Mouse (Mus musculus) ES-Bruce4 (cell line): Measurements from ENCODE around the gene Tnfaip8l1. TPM values are rescaled to one million over a fixed set of nuclear protein-coding genes. Genes with fewer than 3 reads are reported as not detected.

Source experiments
- H3K27ac ChIP-seq: 2 replicates; pipeline ENCODE4 v1.5.1; 2012; ENCODE audit warnings: low read length, inconsistent platforms; ENCODE audit not compliant: insufficient read depth
- H3K27me3 ChIP-seq: 2 replicates; pipeline ENCODE4 v1.6.1; 2012; ENCODE audit warnings: mild to moderate bottlenecking, low read length, inconsistent platforms; ENCODE audit not compliant: control insufficient read depth, poor library complexity, insufficient read depth, severe bottlenecking
- H3K36me3 ChIP-seq: 2 replicates; pipeline ENCODE4 v1.6.1; 2012; ENCODE audit warnings: inconsistent platforms, mild to moderate bottlenecking, low read length, moderate library complexity; ENCODE audit not compliant: control insufficient read depth, poor library complexity, insufficient read depth, severe bottlenecking
- H3K4me1 ChIP-seq: one replicate; pipeline ENCODE4 v1.8.1; 2011; ENCODE audit warnings: low read length; ENCODE audit not compliant: control insufficient read depth, insufficient read depth
- H3K4me3 ChIP-seq: 2 replicates; pipeline ENCODE4 v1.5.1; 2011; ENCODE audit warnings: low read depth, mild to moderate bottlenecking, low read length
- H3K9ac ChIP-seq: 2 replicates; pipeline ENCODE4 v1.6.1; 2012; ENCODE audit warnings: low read depth, mild to moderate bottlenecking, inconsistent platforms; ENCODE audit not compliant: poor library complexity, severe bottlenecking
- H3K9me3 ChIP-seq: replicated peaks from 2 replicates; pipeline ENCODE4 v1.6.1; 2012; ENCODE audit warnings: mild to moderate bottlenecking, low read length, inconsistent platforms; ENCODE audit not compliant: control insufficient read depth, poor library complexity, insufficient read depth, severe bottlenecking
- CTCF ChIP-seq: IDR thresholded peaks from one replicate; pipeline ENCODE4 v1.8.1; 2011; ENCODE audit warnings: low read depth, low read length
- EP300 ChIP-seq: IDR thresholded peaks from 2 replicates; pipeline ENCODE4 v1.6.1; 2011; ENCODE audit warnings: low read depth, low read length; ENCODE audit not compliant: insufficient read depth
- POLR2A ChIP-seq: IDR thresholded peaks from one replicate; pipeline ENCODE4 v1.8.1; 2011; ENCODE audit warnings: low read length; ENCODE audit not compliant: insufficient read depth
- polyA plus RNA-seq: library from polyadenylated mRNA; stranded (reverse); fragments of >200 nt; gene quantifications from 2 replicates; pipeline ENCODE4 v1.2.4, GENCODE M21; 2011; ENCODE audit warnings: low read depth; ENCODE audit not compliant: missing spikeins, insufficient read depth, insufficient read length

The Tnfaip8l1 gene
- polyA plus RNA-seq, 1 experiment: 2.5 TPM

DNA sequence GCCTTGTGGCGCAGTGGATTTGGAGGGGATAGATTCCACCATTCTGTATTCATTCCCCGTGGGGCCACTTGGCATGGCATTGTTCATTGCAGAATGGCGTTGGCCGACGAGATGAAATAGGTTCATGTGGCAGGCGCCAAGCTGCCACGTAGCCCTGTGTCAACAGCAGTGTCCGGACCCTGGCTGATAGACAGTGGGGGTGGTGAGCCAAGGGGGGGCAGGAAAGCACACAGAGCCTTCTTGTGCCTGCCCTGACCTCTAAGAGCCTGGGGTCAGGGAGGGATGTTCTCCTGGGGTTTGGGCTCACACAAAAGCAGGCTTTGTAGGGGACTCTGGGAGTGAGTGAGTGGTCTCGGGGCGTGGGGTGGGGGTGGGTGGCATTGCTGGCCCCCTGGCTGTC, 8.4 kb downstream of the Tnfaip8l1 start:
- H3K9ac ChIP-seq: no peak overlapping the region
- H3K36me3 ChIP-seq: no peaks in the 10 kb centered on the region
- H3K27ac ChIP-seq: no peak overlapping the region
- TF ChIP-seq POLR2A: no peak
- TF ChIP-seq CTCF: no peak
- TF ChIP-seq EP300: no peak
- H3K4me3 ChIP-seq: no peak overlapping the region
- H3K4me1 ChIP-seq: no peaks in the 10 kb centered on the region
- H3K9me3 ChIP-seq: no peaks in the 10 kb centered on the region
- no peaks in the 10 kb centered on the region for H3K27me3 ChIP-seq

DNA sequence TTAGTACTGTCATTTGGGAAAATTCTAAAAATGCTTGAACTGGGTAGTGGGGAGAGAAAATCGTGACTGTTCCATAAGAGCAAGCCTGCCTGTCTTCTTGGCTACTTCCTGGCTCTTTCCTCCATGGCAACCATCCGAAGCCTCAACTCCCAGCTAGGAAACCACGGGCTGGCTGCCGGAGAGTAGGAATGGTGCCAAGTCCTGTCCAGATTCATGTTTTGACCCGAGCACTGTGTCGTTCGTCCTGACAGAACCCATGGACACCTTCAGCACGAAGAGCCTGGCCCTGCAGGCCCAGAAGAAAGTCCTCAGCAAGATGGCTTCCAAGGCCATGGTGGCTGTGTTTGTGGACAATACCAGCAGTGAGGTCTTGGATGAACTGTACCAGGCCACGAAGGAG, 9.2 kb downstream of the Tnfaip8l1 start:
- Histone ChIP-seq H3K9me3 (no peaks in the 10 kb centered on the region), H3K4me1 (no peaks in the 10 kb centered on the region), H3K36me3 (peaks cover under 1% of the 10 kb centered on the region; the same call in 1 of the 2 replicates), H3K4me3 (no peak overlapping the region), H3K9ac (no peak overlapping the region), H3K27ac (no peak overlapping the region), H3K27me3 (no peaks in the 10 kb centered on the region)
- TF ChIP-seq EP300: no peak
- TF ChIP-seq POLR2A: no peak
- no peak for TF ChIP-seq CTCF

DNA sequence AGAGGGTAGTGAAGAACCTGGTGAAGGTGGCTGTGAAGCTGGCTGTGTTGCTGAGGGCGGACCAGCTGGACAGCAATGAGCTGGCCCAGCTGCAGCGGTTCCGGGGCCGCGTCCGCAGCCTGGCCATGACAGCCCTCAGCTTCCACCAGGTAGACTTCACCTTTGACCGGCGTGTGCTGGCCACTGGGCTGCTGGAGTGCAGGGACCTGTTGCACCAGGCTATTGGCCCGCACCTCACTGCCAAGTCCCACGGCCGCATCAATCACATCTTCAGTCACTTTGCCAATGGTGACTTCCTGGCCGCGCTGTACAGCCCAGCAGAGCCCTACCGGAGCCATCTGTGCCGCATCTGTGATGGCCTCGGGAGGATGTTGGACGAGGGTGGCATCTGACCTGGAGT, 9.6 kb downstream of the Tnfaip8l1 start:
- Histone ChIP-seq H3K4me1 (no peaks in the 10 kb centered on the region), H3K9me3 (no peaks in the 10 kb centered on the region), H3K27ac (no peak overlapping the region), H3K4me3 (no peak overlapping the region), H3K36me3 (peaks cover 3% of the 10 kb centered on the region; the same call in 1 of the 2 replicates), H3K27me3 (no peaks in the 10 kb centered on the region), H3K9ac (no peak overlapping the region)
- TF ChIP-seq POLR2A (no peak), EP300 (no peak), CTCF (no peak)

DNA sequence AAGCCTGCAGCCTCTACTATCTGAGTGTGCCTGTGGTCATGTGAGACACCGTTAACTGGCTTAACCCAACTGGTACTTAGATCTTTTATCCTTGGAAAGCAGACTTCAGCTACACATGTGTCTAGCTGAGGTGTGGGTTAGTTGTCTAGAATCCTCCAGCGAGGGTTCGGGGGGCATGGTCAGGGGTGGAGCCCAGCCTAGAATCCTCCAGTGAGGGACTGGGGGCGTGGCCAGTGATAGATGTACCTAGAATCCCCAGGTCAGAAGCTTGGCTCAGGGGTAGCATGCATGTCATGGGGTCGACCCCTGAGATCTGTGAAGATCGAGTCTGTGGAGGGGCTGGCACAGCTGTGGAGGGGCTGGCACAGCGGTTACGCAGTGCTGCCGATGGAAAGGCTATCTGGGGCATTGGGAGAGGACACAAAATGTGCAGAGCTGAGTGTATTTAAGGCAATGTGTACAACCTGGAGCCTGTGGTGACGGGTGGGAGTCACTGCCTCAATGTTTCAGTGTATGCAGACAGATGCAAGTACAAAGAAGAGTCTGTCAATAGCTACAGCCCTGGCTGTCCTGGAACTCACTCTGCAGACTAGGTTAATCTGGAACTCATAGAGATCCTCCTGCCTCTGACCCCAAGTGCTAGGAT, 11.2 kb downstream of the Tnfaip8l1 start:
- TF ChIP-seq CTCF: no peak
- no peak for TF ChIP-seq EP300
- TF ChIP-seq POLR2A: no peak

DNA sequence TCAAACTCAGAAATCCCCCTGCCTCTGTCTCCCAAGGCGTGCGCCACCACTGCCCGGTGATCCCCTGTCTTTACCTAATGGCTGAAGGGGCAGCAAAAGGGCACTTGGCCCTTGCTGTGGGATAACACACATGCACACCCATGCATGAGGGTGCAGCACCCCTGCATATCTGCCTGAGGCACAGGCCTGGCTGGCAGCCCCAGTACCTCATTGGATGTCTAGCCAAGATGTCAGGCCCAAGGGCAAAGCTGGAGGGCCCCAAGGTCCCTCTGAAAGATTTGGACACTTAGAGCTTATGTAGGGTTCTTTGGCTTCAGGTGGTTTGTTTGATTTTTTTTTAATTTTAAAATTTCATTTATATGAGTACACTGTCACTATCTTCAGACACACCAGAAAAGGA, 13.1 kb downstream of the Tnfaip8l1 start:
- Histone ChIP-seq H3K36me3 (peaks cover 7% of the 10 kb centered on the region; the same call in 1 of the 2 replicates), H3K9ac (no peak overlapping the region), H3K4me3 (no peak overlapping the region), H3K27me3 (no peaks in the 10 kb centered on the region), H3K4me1 (no peaks in the 10 kb centered on the region), H3K27ac (no peak overlapping the region), H3K9me3 (no peaks in the 10 kb centered on the region)
- TF ChIP-seq EP300: no peak
- TF ChIP-seq POLR2A: no peak
- TF ChIP-seq CTCF: no peak

More for the DNA sequence above, 11.2 kb downstream of the Tnfaip8l1 start:
- Histone ChIP-seq H3K27ac (no peak overlapping the region), H3K4me1 (no peaks in the 10 kb centered on the region), H3K27me3 (no peaks in the 10 kb centered on the region), H3K9me3 (no peaks in the 10 kb centered on the region), H3K4me3 (no peak overlapping the region), H3K9ac (no peak overlapping the region), H3K36me3 (peaks cover 7% of the 10 kb centered on the region; the same call in 1 of the 2 replicates)

DNA sequence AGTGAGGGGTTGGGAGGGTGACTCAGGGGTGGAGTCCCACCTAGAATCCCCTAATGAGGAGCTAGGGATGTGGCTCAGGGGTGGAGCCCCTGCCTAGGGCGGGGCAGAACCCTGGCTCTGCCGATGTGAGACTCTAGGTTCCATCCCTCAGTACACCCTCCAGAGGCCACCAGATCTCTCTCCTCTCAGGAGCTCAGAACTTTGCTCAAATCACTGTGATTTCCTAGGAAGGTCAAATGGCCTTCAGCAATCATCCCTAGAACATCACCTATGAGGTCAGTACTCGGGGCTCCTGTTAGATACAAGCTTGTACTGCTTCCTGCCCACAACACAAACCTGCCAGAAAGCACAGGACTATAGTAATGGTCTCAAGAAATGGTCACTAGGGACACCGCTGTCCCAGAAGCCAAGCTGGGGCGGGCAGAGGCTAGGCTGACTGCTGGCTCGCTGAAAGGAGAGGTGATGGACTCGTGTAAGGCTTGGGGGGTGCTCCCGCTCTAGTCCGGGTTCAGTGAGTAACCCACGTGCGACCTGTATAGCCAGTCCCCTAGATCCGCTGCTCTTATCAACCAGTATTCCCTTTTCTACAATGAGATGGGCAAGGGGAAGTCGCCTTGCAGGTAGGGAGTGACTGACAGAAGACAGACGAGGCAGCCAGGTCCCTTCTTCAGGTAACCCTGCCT, 20.8 kb downstream of the Tnfaip8l1 start:
- Histone ChIP-seq H3K27me3 (no peaks in the 10 kb centered on the region), H3K9ac (peak overlapping the region; percentile 62), H3K4me1 (no peaks in the 10 kb centered on the region), H3K9me3 (no peaks in the 10 kb centered on the region), H3K27ac (no peak overlapping the region), H3K4me3 (peak overlapping the region; percentile 76), H3K36me3 (no peaks in the 10 kb centered on the region)
- TF ChIP-seq POLR2A: no peak
- TF ChIP-seq CTCF: no peak
- no peak for TF ChIP-seq EP300
